Mouse (Mus musculus): ENCODE results near the gene Kctd4.
"Not testable (repeated sequence)": the region's sequence is repeated elsewhere in the genome, so short reads cannot be mapped to it uniquely, and the experiment has no call there.

Kctd4 gene

DNA sequence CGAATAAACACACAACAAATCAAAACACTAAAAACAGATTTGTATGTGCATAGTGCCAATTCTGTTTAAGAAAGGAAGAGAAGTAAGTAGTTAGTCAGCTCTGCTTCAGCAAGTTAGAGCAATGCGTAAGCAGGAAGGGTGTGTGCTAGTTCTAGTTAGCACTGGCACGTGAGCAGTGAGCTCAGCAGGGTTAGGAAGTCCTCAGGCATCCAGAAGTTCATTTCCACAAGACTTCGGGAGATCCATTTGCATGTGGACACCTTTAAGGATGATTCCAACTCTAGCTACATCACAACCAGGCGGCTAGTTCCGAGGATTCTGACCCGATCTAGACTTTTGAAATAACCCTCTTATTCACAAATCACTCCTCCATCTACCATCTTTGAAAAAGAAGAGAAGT lies at the start of gene Kctd4:
Gene Kctd4 (plus strand): TSS at position 244 of the 400 bp plus-strand sequence.
- no peak for DNase-seq

DNA sequence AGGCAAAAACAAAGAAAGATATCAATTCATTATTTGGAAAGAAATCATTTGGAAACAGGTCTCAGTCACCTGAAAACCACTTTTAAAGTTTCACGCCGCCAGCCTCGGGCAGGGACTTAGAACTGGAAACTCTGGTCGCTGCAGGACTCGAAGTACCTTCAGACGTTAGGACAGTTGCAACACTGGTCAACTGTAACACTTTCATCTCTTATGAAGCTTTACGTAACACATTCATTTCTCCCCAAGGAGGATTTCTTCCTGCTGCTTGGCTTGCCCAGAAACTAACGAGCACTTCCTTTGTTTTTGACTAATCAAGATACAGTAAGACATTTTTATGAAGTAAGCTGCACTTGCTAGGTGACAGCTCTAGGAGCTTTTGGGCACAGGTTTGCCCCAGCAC lies 47.9 kb upstream of the Kctd4 start:
- no peak for DNase-seq

DNA sequence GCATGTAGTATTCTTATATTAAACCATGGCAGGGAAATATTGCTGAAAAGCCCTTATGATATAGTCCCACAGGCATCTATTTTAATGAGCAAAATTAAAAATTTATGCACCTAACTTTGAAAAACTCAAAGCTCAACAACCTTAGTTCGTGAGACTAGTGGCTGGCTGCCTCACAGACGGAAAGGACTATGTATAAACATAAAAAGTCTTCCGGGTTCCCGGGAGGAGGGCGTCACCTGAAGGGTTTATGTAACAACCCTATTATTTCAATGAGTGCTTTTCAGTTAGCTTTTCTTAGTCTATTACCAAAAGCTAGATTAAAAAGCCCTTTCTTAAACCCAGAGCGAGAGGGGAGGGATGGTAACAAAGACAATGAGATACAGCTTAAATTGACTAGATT lies 42.8 kb upstream of the Kctd4 start:
- no peak for DNase-seq

DNA sequence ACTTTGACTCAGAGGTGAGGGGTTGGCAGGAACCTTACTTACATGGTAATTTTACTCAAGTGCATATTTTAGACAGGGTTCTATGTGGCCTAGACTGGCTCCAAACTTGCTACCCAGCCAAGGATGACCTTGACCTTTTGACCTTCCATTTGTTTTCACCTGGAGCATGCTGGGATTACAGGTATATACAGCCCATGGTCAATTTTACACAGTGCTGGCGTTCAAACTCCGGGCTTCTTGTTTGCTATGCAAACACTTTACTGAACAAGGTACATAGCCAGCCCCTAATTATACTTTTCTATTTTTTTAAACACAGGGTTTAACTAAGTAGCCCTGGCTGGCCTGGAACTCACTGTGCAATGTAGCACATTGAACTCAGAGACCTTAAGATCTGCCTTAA lies 42.1 kb upstream of the Kctd4 start:
- no peak for DNase-seq

GRCm38 (mm10) chr14:75923314-75924052 lies 31.3 kb upstream of the Kctd4 start:
- DNase-seq, result no peak

GRCm38 (mm10) chr14:75929713-75930112 lies 25.1 kb upstream of the Kctd4 start:
- DNase-seq, result not testable (repeated sequence)

DNA sequence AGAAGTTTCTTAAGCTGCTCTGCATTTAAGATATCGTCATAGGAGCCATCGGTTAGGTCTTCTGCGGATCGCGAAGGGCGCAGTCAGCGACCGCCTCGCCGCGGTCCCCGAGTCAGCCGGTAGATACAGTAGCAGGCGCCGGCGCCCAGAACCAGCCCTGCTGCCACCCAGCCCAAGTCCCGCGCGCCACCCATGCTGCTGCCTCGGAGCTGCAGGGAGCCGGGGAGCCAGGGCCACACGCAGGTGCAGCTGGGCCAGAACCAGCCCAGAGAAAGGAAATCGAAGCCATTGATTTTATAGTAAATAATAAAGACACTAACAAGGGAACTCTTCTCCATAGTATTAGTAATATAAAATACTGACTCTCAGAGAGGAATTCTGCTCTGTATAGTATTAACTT lies 23.5 kb upstream of the Kctd4 start:
- peak; percentile 21 to 54 for DNase-seq

- DNase-seq, result peak in 1 of 2 experiments; percentile 23
Observed at GRCm38 (mm10) chr14:75934359-75934758, 20.4 kb upstream of the Kctd4 start.

- DNase-seq, result no peak
Observed at GRCm38 (mm10) chr14:75937714-75938113, 17.1 kb upstream of the Kctd4 start.

DNA sequence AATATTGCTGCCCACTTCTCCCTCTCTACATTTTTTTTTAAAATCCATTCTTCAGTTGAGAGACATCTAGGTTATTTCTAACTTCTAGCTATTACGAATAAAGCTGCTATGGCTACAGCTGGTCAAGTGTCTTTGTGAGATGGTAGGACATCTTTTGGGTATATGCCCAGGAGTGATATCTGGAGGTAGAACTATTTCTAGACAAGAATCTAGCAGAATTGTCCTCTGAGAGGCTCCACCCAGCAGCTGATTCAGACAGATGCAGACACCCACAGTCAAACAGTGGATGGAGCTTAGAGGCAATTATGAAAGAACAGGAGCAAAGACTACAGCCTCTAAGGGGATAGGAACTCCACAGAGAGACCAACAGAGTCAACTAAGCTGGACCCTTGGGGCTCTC lies 13.3 kb upstream of the Kctd4 start:
- DNase-seq, result no peak

- no peak for DNase-seq
Observed at GRCm38 (mm10) chr14:75942365-75942764, 12.4 kb upstream of the Kctd4 start.

- no peak for DNase-seq
Observed at GRCm38 (mm10) chr14:75947674-75948073, 7.1 kb upstream of the Kctd4 start.

DNA sequence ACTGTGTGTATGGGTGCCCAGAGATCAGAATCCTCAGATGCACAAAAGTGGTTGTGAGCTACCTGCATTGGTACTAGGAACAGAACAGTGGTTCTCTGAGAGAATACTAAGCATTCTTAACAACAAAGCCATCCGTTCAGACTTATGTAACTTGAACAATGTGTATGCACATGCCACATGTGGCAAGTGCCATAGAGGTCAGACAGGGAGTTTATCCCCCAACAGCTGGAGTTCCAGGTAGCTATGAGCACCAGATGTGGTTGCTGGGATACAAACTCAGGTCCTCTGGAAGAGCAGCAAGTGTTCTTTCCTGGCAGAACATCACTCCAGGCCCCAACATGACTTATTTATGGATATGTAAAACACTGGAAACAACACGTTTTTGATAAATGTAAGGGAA lies 1.8 kb upstream of the Kctd4 start:
- DNase-seq, result no peak

DNA sequence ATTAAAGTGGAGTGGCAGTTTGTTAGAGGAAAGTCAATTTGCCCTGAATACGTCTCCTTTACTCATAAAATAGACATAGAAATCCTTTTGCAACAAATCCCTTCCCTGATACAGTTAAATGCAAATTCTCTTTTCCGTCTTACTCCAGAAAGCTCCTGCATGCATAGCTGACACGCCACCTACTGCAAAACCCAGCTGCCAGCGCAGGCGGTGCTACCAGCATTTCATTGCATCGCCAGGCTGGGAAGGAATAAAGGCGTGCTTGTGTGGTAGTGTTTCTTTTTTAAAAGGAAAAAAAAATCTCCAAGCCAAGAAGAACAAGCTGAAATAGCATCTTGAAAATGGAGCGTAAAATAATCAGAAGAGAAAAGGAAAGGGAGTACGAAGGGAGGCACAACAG lies 7.4 kb downstream of the Kctd4 start:
- DNase-seq, result no peak

DNA sequence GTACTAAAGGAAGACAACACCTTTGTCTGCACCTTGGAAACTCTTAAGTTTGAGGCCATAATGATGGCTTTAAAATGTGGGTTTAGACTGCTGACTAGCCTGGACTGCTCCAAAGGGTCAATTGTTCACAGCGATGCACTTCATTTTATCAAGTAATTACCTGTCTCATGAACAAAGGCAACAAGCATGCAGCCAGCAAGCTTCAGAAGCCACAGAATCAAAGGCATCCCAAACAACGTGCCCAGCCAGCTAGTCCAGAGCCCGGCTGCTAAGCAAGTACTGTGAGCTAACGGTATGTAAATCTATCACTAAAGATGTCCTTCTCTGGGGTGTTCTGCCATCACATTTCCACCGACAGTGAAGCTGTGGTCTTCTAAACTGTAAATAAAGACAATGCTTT lies 8.4 kb downstream of the Kctd4 start:
- DNase-seq, result no peak

DNA sequence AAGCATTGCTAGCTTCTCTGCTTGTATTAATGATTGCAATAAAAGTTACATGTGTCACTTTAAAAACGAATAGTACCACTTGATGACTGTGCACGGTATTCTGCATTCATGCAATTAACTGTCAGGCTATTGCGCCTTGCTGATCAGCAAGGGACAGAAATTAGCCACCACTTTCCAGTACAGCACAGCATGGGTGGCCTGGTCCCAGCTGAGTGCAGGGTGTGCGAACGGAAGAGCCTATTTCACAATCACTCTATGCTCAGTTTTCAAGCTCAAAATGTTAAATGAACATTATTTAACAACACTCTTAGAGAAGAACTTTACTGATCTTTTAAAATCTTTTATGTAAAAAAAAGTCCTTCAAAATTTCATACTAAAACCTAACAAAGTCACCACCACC lies 9.2 kb downstream of the Kctd4 start:
- DNase-seq, result no peak

DNA sequence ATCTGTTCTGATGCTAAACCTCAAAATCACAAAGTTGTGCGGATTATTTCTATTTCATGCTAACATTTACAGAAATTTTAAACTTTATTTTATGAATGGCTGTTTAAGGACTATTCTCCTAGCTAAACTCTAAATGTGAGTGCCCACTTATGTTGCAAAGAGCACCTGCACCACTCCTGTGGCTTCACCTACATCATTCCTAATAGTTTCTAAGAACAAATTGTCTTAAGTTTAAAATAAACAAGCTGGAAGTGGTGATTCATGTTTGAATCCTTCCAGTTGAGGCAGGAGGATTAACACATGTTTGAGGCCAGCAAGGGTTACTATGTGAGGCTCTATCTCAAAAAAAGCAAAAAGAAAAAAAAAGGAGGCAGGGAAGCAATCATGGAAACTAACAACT lies 9.6 kb downstream of the Kctd4 start:
- DNase-seq, result no peak

DNA sequence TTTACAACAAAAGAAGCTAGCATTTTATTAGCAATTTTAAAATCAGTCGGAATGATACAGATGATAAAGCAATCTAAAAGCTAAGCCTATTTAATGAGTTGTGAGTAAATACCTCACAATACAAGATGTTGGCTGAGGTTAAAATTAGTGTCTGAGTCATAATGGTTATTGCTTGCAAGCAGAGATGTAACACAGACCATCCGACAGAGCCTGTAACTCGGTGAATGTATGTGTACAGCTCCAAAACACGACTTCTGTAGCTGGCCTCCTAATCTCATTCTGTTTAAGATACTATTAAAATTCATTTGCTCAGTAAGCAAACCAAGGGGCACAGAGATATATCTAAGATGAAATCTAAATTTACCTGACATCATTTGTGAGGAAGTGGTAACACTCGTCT lies 12.5 kb downstream of the Kctd4 start:
- DNase-seq, result no peak

- no peak for DNase-seq
Observed at GRCm38 (mm10) chr14:75976107-75976506, 21.3 kb downstream of the Kctd4 start.

GRCm38 (mm10) chr14:75981231-75981630 lies 26.4 kb downstream of the Kctd4 start:
- DNase-seq, result no peak

DNA sequence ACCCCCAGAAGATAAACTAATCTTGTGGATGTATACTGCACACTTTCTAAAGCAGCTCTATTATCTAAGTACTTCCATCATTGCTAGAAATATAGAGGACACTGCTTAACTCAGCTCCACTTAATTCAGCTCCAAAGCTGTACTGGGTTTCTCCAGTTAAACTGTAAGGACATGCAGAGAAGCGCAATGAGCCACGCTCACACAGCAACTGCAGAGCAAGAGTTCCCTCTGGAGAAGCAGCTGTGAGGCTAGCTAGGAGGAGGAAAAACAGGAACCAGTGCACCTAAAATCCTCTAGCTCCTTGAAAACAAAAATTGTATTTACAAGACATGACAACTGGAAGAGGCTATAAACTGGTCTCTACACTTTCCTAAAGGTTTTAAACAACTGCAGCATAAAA lies 29.1 kb downstream of the Kctd4 start:
- no peak for DNase-seq

DNA sequence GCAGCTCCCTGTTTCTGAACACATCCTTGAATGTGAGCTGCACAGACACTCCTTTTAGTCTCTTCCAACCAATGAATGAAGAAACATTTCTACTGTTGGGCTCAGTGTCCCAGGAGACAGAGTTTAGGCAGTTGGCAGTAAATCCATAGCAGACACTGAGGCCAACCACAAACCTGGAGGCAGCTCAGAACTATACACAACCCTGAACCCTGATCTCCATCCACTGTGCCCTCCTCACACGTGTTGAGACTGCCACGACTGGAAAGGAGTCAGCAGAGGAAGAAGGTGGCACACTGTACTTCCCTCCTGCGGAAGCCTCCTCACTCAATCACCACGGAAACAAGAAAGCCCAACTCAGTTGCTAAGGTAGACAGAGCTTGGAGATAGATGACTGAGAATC lies 30.3 kb downstream of the Kctd4 start:
- DNase-seq, result no peak

- DNase-seq, result no peak
Observed at GRCm38 (mm10) chr14:75986878-75987483, 32.2 kb downstream of the Kctd4 start.

GRCm38 (mm10) chr14:75989168-75989567 lies 34.4 kb downstream of the Kctd4 start:
- DNase-seq, result no peak

DNA sequence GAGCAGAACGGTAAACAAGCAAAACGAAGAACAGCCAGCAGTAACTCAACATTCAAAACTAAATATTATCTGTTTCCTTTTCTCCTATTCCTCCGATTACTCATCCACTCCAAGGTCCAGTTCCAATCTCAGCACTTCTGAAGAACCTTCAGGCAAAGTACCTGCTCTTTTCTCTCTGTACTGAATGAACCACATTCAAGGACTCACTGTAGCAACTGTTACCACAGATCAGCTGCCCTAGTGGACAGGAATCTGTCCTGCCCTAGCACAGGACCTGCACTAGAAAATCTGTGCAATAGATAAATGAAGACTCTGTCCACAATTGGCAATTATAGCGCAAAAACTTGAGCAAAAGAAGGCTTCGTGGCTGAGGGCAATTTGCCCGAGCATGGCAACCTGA lies 36.1 kb downstream of the Kctd4 start:
- DNase-seq, result no peak
